Mouse (Mus musculus): ENCODE measurements around the gene Cnot2. TPM values are rescaled to one million over a fixed set of nuclear protein-coding genes. Genes with fewer than 3 reads are reported as not detected.
"Not testable (repeated sequence)": the region's sequence is repeated elsewhere in the genome, so short reads cannot be mapped to it uniquely, and the experiment has no call there.

The Cnot2 gene
- total RNA-seq (2021) = 10 to 100 TPM; 64.5 to 73.8 TPM
- long read RNA-seq, experiment 1, transcript Cnot2-203 (16 exons, 2,800 nt) = major isoform, 25 of 60 reads
- long read RNA-seq, experiment 1, transcript Cnot2-210 (15 exons, 2,693 nt) = minor isoform, 5 of 60 reads
- long read RNA-seq, experiment 1, partial matches to known transcripts = 0 of 60 reads
- long read RNA-seq, experiment 1, other reads (novel, unspliced or antisense) = 27 of 60 reads
- long read RNA-seq, experiment 2, transcript Cnot2-213 (16 exons, 2,120 nt) = minor isoform, 11 of 133 reads
- long read RNA-seq, experiment 2, transcript Cnot2-203 (16 exons, 2,800 nt) = major isoform, 72 of 133 reads
- long read RNA-seq, experiment 2, partial matches to known transcripts = 17 of 133 reads
- long read RNA-seq, experiment 2, other reads (novel, unspliced or antisense) = 28 of 133 reads

DNA sequence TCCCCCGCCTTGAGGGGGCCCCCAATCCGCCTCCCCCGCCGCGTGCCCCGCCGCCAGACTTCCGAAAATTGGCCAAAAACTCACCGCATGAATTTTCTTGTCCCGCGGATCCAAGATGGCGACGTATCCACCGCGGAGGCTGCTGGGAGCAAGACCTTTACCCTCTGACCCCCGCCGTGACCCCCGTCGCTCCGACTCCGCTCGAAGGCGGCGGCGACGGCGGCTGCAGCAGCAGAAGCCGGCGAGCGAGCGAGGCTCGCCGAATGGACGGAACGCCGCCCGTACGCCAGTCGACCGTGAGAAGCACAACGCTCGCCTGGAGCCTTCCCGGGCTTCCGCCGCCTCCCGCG, at the start of gene Cnot2:
Cnot2 (minus strand) TSS at position 143 of the 350 bp plus-strand sequence.
- DNase-seq (ENCODE audit: low spot score in 2 of 2) = peak; percentile 94

- no peak for DNase-seq (ENCODE audit: low spot score in 2 of 2)
These were observed 47.6 kb upstream of the Cnot2 start for GRCm38 (mm10) chr10:116628926-116629325.

DNA sequence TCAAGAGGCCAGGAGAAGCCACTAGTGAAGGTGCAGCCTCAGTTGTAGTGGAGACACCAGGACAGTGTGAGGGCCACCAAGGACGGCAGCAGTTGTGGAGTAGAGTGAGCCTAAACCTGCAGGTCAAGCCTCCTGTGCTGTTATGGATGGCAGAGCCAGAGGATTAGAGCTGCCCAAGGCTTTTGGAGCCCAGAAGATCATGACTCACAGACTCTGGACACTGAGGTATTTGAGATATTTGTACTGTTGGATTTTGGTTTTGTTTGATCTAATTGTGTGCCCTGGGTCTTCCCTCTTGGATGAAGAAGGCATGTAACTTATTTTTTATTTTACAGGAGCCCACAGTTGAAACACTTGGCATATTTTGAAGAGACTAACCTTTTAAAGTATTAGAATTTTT, 44.7 kb upstream of the Cnot2 start:
- no peak for DNase-seq (ENCODE audit: low spot score in 2 of 2)

DNA sequence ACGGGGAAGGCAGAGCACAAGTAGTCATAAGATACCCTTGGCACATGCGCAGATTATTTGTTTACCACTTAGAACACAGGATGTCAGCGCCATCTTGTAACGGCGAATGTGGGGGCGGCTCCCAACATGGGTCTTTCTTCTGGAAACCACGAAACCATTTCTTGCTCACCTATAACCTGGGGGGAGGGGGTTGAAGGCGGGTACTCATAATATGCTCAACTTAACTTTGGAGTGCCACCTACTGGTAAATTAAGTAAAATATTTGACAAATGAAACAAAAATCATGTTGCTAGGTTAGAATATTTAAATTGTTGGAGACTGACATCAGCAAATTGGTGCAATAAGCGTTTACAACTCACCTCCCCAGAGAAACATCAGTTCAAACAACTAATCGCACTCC, 31.9 kb upstream of the Cnot2 start:
- not testable (repeated sequence) for DNase-seq (ENCODE audit: low spot score in 2 of 2)

- DNase-seq (ENCODE audit: low spot score in 2 of 2) = no peak
These were observed 23.5 kb upstream of the Cnot2 start for GRCm38 (mm10) chr10:116604905-116605162.

- no peak for DNase-seq (ENCODE audit: low spot score in 2 of 2)
These were observed 23.0 kb upstream of the Cnot2 start for GRCm38 (mm10) chr10:116604081-116604904.

DNA sequence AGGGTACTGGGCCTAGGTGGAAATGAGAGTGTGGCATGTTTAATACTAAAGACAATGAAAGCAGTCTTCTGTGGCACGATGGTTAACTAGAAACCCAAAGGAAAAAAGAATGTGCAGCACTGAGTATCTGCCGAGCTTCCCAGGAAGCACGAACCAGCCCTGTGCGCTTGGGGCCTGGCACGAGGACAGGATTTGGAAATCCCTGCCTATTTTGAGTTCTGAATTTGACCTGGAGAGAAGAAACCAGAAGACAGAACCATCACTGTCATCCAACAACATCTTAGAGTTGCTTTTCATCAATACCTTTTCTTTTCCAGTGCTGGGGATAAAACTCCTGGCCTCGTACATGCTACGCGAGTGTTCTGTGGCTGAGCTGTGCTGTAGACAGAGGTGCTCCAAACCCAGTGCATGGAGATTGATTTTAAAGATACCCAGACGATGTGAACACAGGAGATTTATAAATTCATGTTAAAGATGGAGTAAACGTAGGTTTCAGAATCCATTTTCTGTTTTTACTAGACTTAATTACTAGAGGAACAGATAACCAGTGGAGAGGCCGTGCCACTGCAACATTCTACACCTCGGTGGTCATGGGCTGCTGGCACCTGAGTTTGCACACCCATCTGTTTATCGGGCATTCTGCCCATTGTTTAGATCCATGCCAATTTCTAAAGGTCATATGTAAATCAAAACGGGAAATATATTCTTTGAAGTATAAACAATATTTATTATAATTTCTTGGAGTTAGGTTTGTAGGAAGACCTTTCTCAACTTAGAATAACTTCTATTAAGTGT, 17.9 kb upstream of the Cnot2 start:
- no peak for DNase-seq (ENCODE audit: low spot score in 2 of 2)

GRCm38 (mm10) chr10:116582738-116583137, 1.4 kb upstream of the Cnot2 start:
- DNase-seq (ENCODE audit: low spot score in 2 of 2) = no peak

DNA sequence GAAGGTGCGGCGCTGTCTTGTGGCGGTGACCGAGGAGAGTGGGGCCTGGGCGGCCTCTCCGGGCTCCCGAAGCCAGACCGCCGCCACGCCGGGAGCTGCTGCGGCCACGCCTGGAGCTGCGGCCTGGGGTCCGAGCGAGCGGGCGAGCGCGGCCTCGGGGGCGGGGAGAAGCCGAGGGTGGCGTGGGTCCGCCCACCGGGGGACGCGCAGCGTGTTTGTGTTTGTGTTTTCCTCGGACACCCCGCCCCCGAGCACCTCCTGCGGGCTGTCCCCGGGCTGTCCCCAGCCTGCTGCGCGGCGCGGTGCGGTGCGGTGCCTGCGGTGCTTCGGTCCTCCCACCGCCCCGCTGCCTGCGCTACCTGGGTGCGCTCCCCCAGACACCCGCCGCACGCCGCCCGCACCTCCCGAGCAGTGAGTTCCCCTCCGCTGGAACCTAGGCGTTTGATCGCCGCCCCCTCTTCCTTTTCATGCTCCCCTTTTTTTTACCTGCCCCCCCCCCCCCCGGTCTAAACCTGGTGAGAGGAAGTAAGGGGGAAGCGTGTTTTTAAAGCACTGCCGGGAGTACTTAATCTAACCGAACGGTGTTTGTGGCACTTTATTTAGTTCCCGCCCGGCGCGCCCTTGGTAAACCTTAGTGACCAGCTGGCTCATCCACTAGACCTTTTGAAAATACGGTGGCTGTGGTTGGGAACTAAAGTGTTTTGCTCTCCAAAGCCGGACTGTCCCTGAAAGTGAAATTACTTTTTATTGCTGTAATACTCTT, 589 bp upstream of the Cnot2 start:
- peak; percentile 62 to 64 for DNase-seq (ENCODE audit: low spot score in 2 of 2)

DNA sequence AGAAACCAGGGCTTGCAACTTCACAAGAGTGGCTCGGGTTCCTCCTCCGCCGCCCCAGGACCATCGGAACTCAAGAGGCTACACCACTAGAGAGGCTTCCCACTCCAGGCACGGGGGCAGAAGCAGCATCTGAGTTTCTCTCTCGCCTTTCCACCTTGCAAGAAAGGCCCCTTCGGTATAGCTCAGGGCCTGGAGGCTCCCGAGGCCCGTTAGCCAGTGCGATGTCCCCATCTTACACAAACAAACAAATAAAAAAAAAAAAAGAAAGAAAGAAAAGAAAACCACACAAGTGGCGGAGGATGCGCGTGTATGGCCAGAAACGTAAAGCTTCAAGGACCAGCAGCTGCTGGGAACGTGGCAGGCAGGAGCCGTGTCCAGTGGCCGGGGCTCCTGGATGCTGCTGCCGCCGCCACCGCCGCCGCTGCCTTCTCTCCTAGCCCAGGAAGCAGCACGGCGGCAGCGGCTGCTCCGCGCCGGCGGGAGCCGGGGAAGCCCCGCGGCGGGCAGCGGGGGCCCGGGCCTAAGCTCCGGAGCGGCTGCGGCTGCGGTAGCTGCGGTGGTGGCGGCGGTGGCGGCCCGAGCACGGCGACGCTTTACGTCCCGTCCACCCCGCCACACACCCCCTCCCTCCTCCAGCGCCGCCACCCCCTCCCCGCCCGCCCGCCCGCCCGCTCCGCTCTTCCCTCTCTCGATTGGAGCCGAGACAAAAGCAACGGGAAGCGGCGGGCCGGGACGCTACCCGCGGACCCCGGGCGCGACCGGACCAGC, 536 bp downstream of the Cnot2 start:
- peak; percentile 46 to 54 for DNase-seq (ENCODE audit: low spot score in 2 of 2)

DNA sequence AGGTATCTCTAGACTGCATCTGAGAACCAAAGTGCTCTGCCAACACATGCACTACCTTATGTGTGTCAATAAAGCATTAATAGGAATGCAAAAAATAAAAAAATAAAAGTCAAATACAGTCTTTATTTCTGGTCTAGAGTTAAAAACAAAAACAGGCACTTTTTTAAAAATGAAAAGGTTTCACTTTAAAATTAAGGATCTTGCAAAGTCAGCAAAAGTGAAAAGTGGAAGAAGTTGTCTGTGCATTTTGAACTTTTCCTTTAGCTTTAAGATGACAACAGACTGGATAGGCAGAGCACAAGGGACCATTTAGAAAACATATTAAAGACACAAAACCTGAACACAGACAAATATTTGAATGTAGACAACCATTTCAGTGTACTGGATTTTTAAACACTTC, 1.8 kb downstream of the Cnot2 start:
- DNase-seq (ENCODE audit: low spot score in 2 of 2) = no peak

DNA sequence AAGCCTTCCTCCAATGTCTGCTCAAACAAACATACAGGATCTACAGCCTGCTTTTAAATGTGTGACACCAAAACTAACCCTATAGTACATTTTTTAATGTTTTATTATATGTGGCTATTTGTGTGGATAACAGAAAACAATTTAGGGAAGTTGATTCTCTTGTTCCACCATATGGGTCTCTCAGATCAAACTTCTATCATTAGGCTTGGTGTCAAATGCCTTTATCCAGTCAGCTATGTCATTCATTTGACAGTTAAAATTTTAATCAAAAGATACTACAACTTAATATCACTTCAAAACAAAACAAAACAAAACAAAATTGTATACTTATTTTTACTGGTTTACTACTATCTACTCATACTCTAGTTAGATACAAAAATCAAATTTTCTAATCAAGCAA, 2.9 kb downstream of the Cnot2 start:
- DNase-seq (ENCODE audit: low spot score in 2 of 2) = no peak

GRCm38 (mm10) chr10:116577181-116577580, 4.1 kb downstream of the Cnot2 start:
- no peak for DNase-seq (ENCODE audit: low spot score in 2 of 2)

GRCm38 (mm10) chr10:116576071-116576470, 5.2 kb downstream of the Cnot2 start:
- not testable (repeated sequence) for DNase-seq (ENCODE audit: low spot score in 2 of 2)

- DNase-seq (ENCODE audit: low spot score in 2 of 2) = no peak
These were observed 10.8 kb downstream of the Cnot2 start for GRCm38 (mm10) chr10:116570526-116570925.

DNA sequence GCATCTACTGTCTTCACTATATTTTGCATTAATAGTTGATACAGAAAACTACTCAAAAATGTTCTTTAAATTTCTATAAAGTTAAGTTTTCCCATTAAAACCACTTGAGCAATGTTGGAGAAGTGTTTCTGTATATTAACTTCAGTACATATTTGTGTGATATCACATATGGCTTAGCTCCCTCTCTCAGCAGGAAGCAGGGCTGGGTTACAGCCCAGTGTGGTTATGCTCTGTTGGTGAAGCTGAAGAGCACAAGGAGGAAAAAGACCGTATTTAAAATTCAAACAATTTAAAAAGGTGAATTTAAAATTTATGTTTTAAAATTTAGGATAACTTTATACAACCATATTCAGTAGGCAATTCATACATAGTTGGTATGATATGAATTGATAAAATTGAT, 12.8 kb downstream of the Cnot2 start:
- DNase-seq (ENCODE audit: low spot score in 2 of 2) = no peak

GRCm38 (mm10) chr10:116567491-116568405, 13.6 kb downstream of the Cnot2 start:
- DNase-seq (ENCODE audit: low spot score in 2 of 2) = no peak

DNA sequence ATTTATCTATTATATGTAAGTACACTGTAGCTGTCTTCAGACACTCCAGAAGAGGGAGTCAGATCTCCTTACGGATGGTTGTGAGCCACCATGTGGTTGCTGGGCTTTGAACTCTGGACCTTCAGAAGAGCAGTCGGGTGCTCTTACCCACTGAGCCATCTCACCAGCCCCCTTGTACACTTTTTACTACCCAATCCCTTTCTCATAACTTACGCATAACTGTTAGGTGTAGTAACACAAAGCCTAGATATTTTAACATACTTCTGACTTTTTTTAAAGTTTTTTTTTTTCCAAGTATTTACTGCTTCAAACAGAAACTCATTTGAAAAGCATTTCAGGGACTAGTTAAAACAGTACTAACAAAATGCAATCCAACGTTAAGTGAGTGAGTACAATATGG, 14.8 kb downstream of the Cnot2 start:
- DNase-seq (ENCODE audit: low spot score in 2 of 2) = not testable (repeated sequence)
